Mouse (Mus musculus): ENCODE results near the gene Adam12. TPM values are rescaled to one million over a fixed set of nuclear protein-coding genes. Genes with fewer than 3 reads are reported as not detected.

Gene Adam12
- polyA plus RNA-seq, 1 experiment = 0.25 TPM

GRCm38 (mm10) chr7:134107849-134108248, 124.1 kb downstream of the Adam12 start:
- WGBS = 61% methylated on average over 3 of the region's 3 CpGs
- H3K27ac ChIP-seq (ENCODE audit: insufficient read depth, low read depth, low read length) = no peak overlapping the region
- H3K36me3 ChIP-seq (ENCODE audit: control insufficient read depth, insufficient read depth, low read length) = no peaks in the 10 kb centered on the region
- H3K4me3 ChIP-seq (ENCODE audit: low read depth, low read length) = no peak overlapping the region
- no peaks in the 10 kb centered on the region for H3K4me1 ChIP-seq (ENCODE audit: control insufficient read depth, insufficient read depth, insufficient read length, low read length)
- H3K27me3 ChIP-seq (ENCODE audit: control insufficient read depth, insufficient read depth, low read length) = no peaks in the 10 kb centered on the region
- TF ChIP-seq POLR2A (IDR thresholded peaks at IDR 0.05; ENCODE audit: low read depth, low read length) = no peak
- no peak for TF ChIP-seq CTCF (IDR thresholded peaks at IDR 0.05; ENCODE audit: extremely low read depth, insufficient read length, insufficient replicate concordance, low read depth, low read length)

- H3K4me3 ChIP-seq (ENCODE audit: low read depth, low read length) = no peak overlapping the region
- H3K4me1 ChIP-seq (ENCODE audit: control insufficient read depth, insufficient read depth, insufficient read length, low read length) = no peaks in the 10 kb centered on the region
- WGBS = 45% methylated on average over 4 of the region's 4 CpGs
- no peaks in the 10 kb centered on the region for H3K27me3 ChIP-seq (ENCODE audit: control insufficient read depth, insufficient read depth, low read length)
- no peak overlapping the region for H3K27ac ChIP-seq (ENCODE audit: insufficient read depth, low read depth, low read length)
- H3K36me3 ChIP-seq (ENCODE audit: control insufficient read depth, insufficient read depth, low read length) = no peaks in the 10 kb centered on the region
- TF ChIP-seq POLR2A (IDR thresholded peaks at IDR 0.05; ENCODE audit: low read depth, low read length) (no peak), CTCF (IDR thresholded peaks at IDR 0.05; ENCODE audit: extremely low read depth, insufficient read length, insufficient replicate concordance, low read depth, low read length) (no peak)
Observed at GRCm38 (mm10) chr7:134099010-134099409, 132.9 kb downstream of the Adam12 start.

DNA sequence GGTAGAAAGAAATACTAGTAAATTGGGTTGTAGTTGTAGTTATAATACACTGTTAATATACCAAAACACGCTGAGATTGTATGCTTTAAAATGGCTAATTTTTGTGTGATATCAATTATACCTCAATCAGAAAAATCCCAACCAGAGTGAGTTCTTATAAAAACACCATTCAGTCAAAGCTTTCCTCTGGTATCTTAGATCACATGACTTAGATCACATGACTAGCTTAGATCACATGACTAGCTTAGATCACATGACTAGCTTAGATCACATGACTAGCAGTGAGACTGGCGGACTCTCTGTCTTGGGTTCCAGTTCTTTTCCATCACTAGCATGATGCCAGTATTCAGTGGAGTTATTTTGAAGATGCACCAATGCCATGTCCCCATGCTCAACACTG, 134.1 kb downstream of the Adam12 start:
- Histone ChIP-seq H3K27me3 (ENCODE audit: control insufficient read depth, insufficient read depth, low read length) (no peaks in the 10 kb centered on the region), H3K27ac (ENCODE audit: insufficient read depth, low read depth, low read length) (no peak overlapping the region), H3K4me3 (ENCODE audit: low read depth, low read length) (no peak overlapping the region), H3K36me3 (ENCODE audit: control insufficient read depth, insufficient read depth, low read length) (no peaks in the 10 kb centered on the region), H3K4me1 (ENCODE audit: control insufficient read depth, insufficient read depth, insufficient read length, low read length) (no peaks in the 10 kb centered on the region)
- 84% methylated on average over 2 of the region's 2 CpGs for WGBS
- no peak for TF ChIP-seq CTCF (IDR thresholded peaks at IDR 0.05; ENCODE audit: extremely low read depth, insufficient read length, insufficient replicate concordance, low read depth, low read length)
- TF ChIP-seq POLR2A (IDR thresholded peaks at IDR 0.05; ENCODE audit: low read depth, low read length) = no peak

DNA sequence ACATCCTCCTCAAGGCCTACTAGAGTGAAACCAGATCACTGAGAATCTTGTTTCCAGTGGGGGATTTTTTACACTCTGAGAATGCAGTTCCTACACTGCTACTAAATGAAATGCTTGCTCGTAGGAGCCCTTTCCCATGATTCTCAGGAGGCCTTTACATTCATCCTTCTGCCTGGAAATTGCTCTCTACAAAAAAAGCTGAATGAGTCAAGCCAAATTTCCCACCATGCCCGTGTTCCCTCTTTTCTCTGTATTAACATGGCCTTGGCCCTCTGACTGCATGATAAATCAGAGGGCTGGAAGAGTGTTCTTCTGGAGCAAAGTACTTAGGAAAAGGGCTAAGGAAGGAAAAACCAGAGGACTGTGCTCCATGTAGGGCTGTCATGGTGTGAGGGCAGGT, 138.1 kb downstream of the Adam12 start:
- H3K27me3 ChIP-seq (ENCODE audit: control insufficient read depth, insufficient read depth, low read length) = no peaks in the 10 kb centered on the region
- H3K27ac ChIP-seq (ENCODE audit: insufficient read depth, low read depth, low read length) = no peak overlapping the region
- no peak overlapping the region for H3K4me3 ChIP-seq (ENCODE audit: low read depth, low read length)
- WGBS = 66% methylated on average over 2 of the region's 2 CpGs
- TF ChIP-seq CTCF (IDR thresholded peaks at IDR 0.05; ENCODE audit: extremely low read depth, insufficient read length, insufficient replicate concordance, low read depth, low read length) (no peak), POLR2A (IDR thresholded peaks at IDR 0.05; ENCODE audit: low read depth, low read length) (no peak)
- H3K36me3 ChIP-seq (ENCODE audit: control insufficient read depth, insufficient read depth, low read length) = no peaks in the 10 kb centered on the region
- H3K4me1 ChIP-seq (ENCODE audit: control insufficient read depth, insufficient read depth, insufficient read length, low read length) = no peaks in the 10 kb centered on the region

GRCm38 (mm10) chr7:134090764-134091163, 141.2 kb downstream of the Adam12 start:
- Histone ChIP-seq H3K36me3 (ENCODE audit: control insufficient read depth, insufficient read depth, low read length) (no peaks in the 10 kb centered on the region), H3K27me3 (ENCODE audit: control insufficient read depth, insufficient read depth, low read length) (no peaks in the 10 kb centered on the region), H3K4me1 (ENCODE audit: control insufficient read depth, insufficient read depth, insufficient read length, low read length) (no peaks in the 10 kb centered on the region), H3K4me3 (ENCODE audit: low read depth, low read length) (no peak overlapping the region), H3K27ac (ENCODE audit: insufficient read depth, low read depth, low read length) (no peak overlapping the region)
- 42% methylated on average over 3 of the region's 3 CpGs for WGBS
- TF ChIP-seq CTCF (IDR thresholded peaks at IDR 0.05; ENCODE audit: extremely low read depth, insufficient read length, insufficient replicate concordance, low read depth, low read length) (no peak), POLR2A (IDR thresholded peaks at IDR 0.05; ENCODE audit: low read depth, low read length) (no peak)

GRCm38 (mm10) chr7:134090256-134090655, 141.7 kb downstream of the Adam12 start:
- no peak for TF ChIP-seq POLR2A (IDR thresholded peaks at IDR 0.05; ENCODE audit: low read depth, low read length)
- no peak for TF ChIP-seq CTCF (IDR thresholded peaks at IDR 0.05; ENCODE audit: extremely low read depth, insufficient read length, insufficient replicate concordance, low read depth, low read length)
- H3K36me3 ChIP-seq (ENCODE audit: control insufficient read depth, insufficient read depth, low read length) = no peaks in the 10 kb centered on the region
- no peak overlapping the region for H3K27ac ChIP-seq (ENCODE audit: insufficient read depth, low read depth, low read length)
- H3K27me3 ChIP-seq (ENCODE audit: control insufficient read depth, insufficient read depth, low read length) = no peaks in the 10 kb centered on the region
- H3K4me3 ChIP-seq (ENCODE audit: low read depth, low read length) = no peak overlapping the region
- H3K4me1 ChIP-seq (ENCODE audit: control insufficient read depth, insufficient read depth, insufficient read length, low read length) = no peaks in the 10 kb centered on the region
- WGBS = 89% methylated on average over 9 of the region's 9 CpGs

DNA sequence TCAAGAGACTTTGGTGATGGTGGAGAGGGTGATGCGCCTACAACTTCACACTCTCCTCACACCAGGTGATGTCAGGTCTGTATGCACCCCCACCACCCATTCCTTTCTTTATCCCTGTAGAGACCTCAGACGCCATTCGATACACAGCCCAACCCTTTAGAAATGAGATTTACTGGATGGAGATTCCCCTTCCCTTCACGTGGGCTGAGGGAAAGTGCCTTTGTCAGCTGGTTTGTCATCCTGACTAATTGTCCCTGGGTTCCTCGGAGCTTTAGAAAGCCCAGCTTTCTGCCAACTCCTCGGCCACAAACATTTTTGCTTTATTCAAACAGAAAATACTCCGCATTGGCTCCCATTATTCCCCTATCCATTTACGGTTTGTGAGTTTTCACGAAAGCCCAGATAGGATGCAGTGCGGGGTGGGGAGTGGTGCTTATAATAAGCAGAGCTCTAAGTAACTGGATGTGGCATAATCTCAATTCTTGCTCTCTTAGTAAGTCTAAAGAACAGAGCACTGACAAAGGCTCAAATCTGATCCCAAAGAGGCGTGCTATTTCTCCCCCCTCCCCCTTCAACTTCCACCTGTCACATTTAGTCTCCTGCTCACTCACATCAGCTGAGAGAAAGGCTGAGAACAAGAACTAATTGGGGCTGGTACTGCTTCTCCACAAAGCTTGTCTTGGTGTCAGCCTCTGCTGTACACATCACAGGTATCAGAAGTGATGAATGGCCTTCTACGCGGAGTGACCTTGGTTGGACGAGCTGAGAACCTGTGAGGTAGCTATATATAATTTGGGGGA, 143.2 kb downstream of the Adam12 start:
- Histone ChIP-seq H3K36me3 (ENCODE audit: control insufficient read depth, insufficient read depth, low read length) (no peaks in the 10 kb centered on the region), H3K27ac (ENCODE audit: insufficient read depth, low read depth, low read length) (no peak overlapping the region), H3K4me3 (ENCODE audit: low read depth, low read length) (no peak overlapping the region), H3K4me1 (ENCODE audit: control insufficient read depth, insufficient read depth, insufficient read length, low read length) (no peaks in the 10 kb centered on the region), H3K27me3 (ENCODE audit: control insufficient read depth, insufficient read depth, low read length) (no peaks in the 10 kb centered on the region)
- WGBS = 74% methylated on average over 14 of the region's 14 CpGs
- TF ChIP-seq CTCF (IDR thresholded peaks at IDR 0.05; ENCODE audit: extremely low read depth, insufficient read length, insufficient replicate concordance, low read depth, low read length) (no peak), POLR2A (IDR thresholded peaks at IDR 0.05; ENCODE audit: low read depth, low read length) (no peak)
